Mouse (Mus musculus): ENCODE results near the gene Timm50.

Timm50 gene

DNA sequence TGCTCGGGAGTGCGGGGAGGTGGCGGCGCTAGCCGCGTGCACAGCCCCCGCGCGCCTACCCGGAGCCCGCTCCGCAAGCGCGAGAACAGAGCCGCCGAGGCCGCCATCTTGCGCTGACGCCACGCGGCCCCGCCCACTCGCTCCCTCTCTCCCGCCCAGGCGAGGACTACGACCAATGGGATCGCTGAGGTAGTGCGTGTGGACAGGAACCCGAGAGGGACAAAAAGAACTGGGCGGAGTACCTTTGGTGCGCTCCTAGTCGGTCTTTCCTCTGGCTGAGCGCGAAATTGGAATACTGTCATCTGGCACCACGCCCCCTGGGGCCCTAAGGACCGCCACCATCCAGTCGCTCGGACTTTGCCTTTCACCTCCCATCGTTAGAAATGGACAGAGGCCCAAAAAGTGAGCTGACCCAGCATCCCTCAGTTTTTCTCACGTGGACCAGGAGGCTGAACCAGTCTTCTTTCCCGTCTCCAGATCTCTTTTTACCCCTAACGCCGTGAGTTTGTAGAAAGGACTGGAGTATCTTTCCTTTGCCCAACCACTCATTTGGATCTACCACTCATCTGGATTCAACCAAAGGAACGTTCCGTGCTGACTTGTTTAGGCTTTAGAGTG is at the start of gene Timm50:
Gene Timm50 (minus strand): TSS at position 147 of the 618 bp plus-strand sequence.
- DNase-seq = peak; percentile 96

DNA sequence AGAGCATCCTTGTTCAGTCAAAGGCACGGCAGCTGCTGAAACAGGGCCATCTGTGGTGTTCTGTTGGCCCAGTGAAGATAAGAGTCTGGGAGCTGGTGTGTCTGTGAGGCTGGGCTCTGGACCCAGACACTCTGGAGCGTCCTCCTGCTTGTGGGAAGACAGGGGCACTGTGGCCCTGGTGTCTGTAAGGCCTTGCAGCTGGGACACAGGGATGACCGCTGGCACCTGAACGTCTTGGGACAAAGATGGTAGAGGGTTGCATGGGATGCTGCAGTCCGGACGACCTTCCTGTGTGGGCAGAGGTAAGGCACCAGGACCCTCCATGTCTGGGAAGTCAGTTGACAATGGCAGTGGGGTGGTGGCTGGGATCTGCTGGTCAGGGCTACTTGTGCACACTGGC is 48.4 kb upstream of the Timm50 start:
- no peak for DNase-seq

DNA sequence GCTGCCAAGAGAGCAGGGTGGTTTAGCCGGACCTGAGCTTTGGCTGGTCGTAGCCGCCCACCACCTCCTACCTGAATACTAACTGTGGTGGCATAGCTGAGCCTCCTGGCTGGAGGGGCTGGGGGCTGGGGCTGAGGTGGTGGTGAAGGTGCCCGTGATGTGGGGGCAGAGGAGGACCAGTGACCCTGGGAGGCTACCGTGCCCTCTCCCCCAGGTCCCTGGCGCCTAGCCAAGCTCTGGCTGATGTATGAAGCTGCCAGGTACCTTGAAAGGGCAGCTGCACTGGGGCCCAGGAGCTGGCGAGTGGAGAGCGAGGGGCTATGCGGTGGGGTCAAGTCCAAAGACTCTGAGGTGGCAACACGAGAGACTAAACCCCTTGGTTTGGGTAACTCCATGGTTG is 48.0 kb upstream of the Timm50 start:
- DNase-seq = no peak

DNA sequence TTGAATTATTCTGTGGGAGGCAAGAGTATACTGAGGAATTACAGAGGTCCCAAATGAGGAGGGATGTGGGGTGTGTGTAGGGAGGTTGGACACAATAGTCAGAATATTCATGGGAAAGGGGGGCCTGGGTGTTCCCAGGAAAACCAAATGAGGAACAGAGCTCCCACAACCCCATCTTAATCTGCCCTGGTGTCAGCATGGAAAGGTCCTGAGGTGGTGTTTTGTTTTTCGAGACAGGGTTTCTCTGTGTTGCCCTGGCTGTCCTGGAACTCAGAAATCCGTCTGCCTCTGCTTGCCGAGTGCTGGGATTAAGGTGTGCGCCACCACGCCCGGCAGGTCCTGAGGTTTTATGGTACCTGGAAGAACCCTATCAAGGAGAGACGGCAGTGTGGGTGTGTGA is 46.6 kb upstream of the Timm50 start:
- no peak for DNase-seq

DNA sequence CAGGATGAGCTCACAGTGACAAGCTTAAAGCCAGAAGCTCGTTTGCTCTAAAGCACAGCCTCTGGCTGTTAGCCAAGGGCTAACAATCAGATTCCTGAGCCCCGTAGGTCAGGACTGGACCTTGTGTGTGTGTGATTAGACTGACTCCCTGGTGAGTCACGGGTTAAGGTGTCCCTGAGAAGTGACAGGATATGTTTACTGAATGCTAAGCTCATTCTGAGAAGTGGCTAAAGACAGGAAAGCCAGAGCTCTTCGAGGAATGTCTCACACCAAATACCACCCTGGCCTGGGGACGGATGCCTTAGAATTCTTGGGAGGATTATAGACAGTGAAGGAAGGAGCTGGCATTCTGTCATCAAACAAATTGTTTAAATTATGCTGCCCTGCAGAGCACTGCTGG is 46.1 kb upstream of the Timm50 start:
- DNase-seq = no peak

DNA sequence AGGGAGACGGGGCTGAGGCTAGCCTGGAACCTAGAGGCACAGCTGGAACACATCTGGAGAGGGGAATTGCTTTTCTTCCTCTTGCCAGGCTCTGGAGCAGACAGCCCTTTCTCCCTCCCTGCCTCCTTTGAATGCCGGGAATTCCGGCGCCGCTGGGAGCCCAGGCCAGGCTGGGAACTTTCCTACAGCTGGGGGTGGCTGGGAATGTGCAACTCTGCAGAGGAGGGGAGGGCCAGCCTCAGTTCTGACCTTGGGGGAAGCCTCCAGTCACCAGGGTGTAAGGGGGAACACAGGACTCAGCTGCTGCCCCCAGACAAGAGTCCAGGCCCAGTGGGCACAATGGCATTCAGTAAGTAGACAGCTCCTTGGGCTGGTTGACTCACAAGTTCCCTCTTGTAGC is 45.1 kb upstream of the Timm50 start:
- DNase-seq = no peak

DNA sequence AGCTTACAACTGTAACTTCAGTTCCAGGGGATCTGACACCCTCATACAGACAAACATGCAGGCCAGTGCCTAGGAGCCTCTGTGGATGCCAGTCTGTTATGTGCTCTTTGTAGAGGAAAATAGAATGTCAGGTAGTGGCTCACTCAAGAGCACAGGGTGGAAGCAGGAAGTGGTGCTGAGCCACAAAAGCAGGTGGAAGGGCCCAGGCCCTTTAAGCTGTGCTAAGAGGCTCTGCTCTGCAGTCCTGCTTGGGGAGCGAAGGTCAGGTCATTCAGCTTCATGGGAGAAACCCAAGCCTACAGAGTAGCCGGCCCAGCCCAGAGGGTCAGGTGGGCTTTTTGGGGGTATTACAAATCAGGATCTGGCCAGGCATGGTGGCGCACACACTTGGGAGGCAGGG is 43.3 kb upstream of the Timm50 start:
- DNase-seq = peak; percentile 57 to 71

DNA sequence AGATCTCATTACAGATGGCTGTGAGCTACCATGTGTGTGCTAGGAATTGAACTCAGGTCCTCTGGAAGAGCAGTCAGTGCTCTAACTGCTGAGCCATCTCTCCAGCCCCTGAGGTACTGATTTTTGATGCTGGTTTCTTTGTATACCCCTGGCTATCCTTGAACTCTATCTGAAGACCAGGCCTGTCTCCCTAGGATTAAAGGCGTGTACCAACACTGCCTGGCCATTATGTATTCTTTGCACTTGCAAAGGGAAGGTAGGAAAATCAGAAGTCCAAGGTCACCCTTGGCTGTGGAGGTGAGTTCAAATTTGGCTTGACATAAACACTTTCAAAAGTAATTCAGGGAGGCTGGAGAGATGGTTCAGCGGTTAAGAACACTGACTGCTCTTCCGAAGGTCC is 42.7 kb upstream of the Timm50 start:
- no peak for DNase-seq

DNA sequence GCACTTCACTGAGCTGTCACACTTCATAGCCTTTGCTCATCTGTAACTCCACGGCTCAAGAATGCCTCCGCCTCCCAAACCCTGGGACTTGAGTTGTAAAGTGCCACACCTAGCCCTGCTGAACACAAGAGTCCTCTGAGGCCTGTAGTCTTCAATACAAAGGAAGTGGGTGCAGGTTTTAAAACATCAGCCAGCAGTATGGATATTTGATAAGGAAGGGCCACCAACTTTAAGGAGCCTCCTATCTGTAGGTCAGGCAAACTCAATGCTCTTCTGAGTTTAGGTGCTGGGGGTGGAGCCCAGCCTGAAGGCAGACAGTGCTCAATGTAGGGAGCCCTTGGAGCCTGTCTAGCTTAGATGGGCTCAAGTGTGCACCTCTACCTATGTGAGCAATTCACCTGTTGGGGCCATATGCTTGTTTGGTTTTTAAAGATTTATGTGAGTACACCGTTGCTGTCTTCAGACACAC is 42.3 kb upstream of the Timm50 start:
- DNase-seq = no peak

DNA sequence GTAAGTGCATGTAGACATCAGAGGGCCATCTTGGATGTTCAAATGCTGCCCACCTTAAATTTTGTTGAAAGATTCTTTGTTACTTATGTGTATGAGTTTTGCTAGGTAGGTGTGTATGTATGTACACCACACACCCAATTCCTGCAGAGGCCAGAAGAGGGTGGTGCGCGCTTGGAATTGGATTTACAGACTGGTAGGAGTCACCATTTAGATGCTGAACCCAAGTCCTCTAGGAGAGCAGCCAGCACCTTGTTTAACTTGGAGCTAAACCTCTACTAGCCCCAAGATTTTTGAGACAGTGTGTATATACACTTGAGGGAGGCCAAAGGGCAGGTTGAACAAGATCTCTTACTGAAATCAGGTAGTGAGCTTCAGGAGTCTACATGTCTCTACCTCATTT is 41.4 kb upstream of the Timm50 start:
- no peak for DNase-seq

DNA sequence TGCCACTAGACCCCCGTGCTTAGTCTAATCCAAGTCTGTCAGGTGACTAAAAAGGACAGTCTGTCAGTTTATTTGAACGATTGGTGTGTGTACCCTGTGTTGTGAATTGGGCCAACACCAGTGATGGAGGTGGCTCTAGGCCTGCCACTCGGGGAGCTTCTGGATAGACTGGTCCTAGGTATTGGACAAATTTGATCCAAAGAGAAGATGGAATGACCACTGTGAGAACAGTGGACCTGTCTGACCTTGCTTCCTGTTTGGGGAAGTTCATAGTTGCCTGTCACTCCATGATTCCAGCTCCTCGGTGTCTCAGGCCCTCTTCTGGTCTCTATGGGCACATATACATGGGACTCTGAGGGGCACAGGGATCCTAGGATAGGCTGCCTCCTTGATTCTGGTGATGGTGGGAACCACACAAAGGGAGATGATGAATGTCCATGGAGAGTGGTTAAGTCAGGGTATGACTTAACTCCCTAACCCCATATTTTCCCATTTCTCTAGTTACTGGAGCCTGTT is 39.9 kb upstream of the Timm50 start:
- no peak for DNase-seq

DNA sequence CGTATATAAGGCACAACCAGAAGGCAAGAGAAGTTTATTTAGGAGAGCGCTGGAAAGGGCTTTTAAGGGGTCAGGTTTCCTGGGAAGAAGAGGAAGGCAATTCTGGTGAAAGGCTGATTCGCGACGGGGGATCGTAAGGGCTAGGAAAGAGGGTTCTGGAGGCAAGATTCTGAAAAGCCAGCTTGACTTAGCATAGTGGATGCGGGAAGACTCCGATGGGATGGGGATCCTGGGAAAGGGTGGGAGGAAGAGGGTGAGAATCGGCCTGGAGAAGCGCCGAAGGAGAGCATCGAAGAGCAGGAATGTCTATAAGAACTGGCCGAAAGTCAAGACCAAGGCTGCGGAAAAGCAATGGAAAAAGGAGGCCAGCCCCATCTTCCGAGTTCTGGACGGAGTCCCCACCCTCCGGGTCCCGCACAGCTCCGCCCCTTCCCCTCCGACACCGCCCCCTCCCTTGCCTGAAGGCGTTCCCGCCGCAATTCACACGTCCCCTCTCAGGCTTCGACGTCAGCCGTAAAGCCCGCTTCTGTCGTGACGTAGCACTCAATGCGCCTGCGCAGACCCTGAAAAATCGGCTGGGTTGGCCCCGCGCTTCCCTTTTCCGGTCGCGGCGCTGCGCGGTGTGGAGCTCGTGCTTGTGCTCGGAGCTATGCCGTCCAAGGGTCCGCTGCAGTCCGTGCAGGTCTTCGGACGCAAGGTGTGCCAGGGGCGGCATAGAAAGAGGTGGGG is 38.4 kb upstream of the Timm50 start, which contains the start of gene Rps16:
Gene Rps16 (plus strand): TSS at position 498 of the 729 bp plus-strand sequence.
- DNase-seq = peak; percentile 99

DNA sequence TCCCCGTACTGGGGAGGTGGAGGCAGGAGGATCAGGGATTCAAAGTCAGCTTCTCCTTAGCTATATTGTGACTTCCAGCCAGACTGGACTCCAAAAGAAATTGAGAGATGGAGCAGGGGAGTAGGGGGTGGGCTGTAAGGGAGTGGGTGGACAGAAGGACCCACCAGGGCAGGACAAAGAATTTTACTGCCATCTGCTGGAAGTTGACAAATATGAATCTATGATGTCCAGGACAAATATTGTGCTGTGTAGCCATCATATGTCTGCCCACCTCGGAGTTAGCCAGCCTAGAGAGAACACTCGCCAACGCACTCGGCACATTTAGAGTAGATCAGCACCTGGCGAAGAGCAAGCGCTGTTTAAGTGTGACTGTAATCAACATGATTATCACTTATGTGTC is 36.7 kb upstream of the Timm50 start:
- DNase-seq = no peak

DNA sequence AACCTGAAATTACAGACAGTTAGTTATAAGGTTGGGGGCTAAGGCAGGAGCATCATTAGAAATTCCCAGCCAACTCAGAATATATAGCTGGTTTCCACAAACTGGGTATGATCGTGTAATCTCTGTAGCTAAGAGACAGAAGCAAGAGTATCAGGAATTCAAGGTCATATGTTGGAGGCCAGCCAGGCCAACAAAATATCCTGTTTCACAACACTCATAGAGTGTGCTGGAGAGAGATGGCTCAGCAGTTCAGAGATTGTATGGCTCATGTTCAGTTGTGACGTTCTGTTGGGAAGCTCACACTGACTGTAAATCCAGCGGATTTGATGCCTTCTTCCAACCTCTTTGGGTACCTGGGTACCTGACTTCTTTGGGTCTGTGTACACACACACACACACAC is 35.9 kb upstream of the Timm50 start:
- DNase-seq = no peak

DNA sequence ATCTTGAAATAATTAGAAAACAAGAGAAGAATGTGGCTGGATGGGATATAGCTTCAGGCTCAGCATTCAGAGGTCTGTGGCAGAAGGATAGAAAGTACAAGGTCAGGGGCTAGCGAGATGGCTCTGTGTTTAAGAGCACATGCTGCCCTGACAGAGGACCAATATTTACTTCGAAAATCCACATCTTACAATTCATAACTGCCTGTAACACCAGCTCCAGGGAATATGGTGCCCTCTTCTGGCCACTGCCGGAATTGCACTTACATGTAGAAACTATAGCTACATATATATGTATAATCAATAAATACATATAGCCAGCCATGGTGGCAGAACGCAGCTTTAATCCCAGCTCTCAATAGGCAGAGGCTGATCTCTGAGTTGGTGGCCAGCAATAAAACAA is 32.8 kb upstream of the Timm50 start:
- peak; percentile 52 to 66 for DNase-seq

DNA sequence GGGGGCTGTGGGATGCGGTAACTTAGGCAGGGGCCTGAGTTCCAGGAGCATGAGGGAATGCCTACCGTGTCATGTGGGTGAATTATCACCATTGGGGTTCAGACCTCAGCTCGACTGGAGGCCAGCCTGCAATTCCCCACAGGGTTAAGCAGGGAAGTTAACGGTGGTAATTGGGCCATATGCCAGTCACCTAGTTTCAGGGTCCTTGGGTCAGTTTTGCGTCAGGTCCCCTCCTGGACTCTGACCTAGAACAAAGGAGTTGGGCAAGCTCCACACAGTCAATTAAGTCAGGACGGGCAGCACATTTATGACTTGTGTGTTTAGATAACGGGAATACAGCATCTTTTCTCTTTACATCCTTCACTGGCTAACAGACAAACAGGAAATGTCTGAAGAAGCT is 29.5 kb upstream of the Timm50 start:
- DNase-seq = no peak

DNA sequence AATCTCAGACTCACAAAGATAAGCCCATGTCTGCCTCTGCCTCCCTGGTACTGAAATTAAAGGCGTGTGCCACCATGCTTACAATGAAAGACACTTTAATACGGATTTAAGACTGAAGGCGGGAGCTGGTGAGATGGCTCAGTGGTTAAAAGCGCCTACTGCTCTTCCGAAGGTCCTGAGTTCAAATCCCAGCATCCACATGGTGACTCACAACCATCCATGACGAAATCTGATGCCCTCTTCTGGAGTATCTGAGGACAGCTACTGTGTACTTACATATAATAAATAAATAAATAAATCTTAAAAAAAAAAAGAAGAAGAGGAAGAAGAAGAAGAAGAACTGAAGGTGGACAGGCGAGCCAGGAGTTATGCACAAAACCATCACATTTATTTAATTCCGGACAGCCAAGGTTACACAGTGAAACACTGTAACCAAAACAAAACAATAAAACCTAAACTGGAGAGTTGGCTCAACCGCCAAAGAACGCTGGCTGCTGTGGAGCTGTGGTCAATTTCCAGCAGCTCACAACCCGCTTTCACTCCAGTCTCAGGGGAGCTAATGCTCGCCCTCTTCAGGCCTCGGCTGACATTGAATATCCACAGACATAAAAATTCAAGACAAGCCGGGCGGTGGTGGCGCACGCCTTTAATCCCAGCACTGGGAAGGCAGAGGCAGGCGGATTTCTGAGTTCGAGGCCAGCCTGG is 27.5 kb upstream of the Timm50 start:
- peak; percentile 50 to 59 for DNase-seq

DNA sequence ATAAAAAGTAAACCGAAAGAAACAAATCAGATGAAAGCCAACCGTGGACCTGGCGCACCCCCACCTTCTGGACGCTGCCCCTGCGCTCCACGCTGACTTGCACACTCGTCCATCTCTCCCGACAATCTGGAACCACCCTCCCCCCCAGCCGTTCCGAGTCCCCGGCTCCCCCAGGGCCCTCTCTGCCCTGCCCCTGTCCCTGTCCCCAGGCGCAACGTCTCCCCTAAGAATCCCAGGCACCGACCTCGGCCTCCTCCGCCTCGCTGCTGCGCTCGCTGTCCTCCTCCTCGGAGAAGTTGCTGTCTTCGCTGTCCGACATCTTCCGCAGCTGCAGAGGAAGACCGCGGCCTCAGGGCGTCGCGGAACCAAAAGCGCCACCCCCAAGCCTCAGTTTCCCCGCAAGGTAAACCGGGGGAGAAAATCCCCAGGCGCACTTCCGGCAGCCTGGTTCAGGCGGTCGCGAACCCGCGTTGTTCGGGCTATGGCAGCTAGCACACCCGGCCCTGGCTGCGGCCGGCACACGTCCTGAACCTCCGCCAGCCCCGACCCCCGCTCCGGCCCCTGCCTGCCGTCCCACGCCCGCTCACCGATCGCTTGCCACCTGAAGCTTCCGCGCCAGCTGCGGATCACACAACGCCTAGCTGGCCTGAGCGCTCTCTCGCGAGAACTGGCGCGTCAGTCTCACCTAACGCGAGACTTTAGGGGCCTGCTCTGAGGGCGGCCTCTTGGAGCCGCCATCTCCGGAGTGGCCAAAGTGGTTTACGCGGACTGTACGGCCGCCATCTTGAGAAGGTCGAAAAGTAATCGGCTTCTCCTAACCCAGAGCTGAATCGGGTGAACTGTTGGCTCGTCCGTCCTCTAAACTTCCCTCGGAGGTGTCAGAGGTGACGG is 26.5 kb upstream of the Timm50 start, which contains the start of gene Supt5:
Gene Supt5 (minus strand): TSS at position 639 of the 891 bp plus-strand sequence.
- DNase-seq = peak; percentile 96 to 98

DNA sequence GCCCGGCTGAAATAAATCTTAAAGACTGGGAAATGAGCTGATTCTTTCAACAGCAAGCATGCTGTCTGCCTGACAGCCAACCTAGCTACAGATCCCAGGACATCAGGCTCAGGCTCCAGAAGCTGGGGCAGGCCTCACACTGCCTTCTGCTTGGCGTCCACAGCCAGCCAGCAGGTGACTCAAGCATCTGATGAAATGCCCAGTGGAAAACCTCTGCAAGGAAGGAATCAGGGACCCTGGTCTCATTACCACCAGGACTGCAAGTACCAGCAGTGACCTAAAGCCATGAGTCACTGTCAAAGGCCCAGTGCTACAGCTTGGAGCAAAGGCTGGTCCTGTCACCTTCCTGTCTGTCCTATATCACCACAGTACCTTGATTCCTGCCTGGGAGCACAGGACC is 23.6 kb upstream of the Timm50 start:
- DNase-seq = no peak

DNA sequence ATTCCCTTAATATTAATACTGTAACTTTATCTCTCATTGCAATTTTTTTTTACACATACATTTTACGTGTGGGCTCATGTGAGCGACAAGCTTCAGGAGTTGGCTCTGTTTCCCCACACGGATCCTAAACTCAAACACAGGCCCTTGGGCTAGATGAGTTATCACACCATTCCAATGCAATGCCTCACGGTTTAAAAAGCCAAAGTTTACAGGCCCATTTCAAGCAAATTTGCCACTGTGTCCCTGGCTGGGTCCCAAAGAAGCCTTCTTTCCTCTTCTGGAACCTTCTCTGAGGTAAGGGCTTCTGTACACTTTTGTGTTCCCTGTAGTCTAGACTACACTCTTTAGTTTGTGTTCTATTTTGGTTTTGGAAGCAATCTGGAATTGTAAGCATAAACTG is 22.7 kb upstream of the Timm50 start:
- DNase-seq = no peak

DNA sequence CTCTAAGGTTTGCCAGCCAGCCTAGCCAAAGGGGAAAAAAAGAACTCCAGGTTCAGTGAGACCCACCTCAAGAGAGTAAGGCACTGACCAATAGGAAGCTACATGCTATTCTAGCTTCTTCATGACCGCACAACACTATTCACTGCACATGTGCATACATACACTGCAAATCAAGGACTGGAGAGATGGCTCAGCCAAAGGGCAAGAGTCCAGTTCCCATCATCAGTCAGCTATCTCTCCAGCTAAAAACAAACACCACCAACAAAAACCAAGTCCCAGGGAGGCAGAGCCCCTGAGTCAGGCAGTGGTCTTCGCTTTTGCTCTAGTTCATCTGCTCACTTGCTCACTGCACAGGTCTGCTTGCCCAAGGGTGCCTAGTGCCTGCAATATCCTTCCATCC is 16.4 kb upstream of the Timm50 start:
- DNase-seq = no peak

DNA sequence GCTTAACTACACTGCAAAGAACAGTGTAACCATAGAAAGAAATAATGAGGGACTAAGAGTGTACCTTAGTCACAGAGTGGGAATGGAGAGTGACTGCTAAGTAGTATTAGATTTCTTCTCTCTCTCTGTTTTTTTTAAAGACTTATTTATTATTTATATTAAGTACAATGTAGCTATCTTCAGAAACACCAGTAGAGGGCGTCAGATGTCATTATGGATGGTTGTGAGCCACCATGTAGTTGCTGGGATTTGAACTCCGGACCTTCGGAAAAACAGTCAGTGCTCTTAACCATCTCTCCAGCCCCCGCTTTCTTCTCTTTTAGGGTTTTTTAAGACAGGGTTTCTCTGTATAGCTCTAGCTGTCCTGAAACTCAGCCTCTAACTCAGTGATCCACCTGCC is 14.6 kb upstream of the Timm50 start:
- no peak for DNase-seq

DNA sequence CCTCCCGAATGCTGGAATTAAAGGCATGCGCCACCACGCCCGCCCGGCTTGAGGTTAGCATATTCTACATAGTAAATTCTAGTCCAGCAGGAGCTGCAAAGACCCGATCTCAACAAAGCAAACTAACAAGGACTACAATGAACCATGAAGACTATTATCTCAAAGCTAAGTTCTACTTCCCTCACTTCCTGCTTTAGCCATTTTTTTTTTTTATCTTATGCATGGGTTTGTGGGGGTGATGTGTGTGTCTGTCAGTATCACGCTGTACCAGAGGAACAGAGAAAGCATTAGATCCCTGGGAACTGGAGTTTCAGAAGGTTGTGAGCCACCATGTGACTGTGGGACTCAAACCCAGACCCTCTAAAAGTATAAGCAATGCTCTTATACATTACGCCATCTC is 13.4 kb upstream of the Timm50 start:
- no peak for DNase-seq

Measured in thymus, postnatal 36 days (tissue).